Mouse (Mus musculus) brain, embryonic 18.5 days (tissue): ENCODE results near the gene Sac3d1.
A peak's percentile ranks its signal among the peaks of the same experiment; 100 is the strongest.

Source experiments
- DNase-seq: peaks from one replicate; pipeline ENCODE4 v3.0.0-alpha.2; 2012; ENCODE audit warnings: low read depth, low spot score

Sac3d1 gene

DNA sequence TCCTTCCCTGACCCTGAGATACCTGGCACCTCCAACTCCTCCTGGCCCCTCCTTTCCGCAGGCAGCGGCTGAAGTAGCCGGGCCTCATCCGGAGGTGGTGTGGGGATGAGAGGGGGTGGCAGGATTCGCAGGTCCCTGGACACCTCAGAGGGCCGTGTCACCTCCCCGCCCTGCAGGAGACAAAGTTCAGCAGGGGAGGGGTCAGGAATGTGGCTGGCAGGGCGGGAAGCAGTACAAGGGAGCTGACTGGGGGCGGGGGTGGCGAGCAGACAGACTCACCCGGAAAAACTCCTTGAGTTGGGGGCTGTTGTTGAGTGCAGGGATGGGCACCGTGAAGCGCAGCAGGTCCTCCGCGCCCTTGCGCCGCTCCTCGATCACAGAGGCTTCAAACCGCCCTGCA is 3.3 kb upstream of the Sac3d1 start:
- no peak for DNase-seq

DNA sequence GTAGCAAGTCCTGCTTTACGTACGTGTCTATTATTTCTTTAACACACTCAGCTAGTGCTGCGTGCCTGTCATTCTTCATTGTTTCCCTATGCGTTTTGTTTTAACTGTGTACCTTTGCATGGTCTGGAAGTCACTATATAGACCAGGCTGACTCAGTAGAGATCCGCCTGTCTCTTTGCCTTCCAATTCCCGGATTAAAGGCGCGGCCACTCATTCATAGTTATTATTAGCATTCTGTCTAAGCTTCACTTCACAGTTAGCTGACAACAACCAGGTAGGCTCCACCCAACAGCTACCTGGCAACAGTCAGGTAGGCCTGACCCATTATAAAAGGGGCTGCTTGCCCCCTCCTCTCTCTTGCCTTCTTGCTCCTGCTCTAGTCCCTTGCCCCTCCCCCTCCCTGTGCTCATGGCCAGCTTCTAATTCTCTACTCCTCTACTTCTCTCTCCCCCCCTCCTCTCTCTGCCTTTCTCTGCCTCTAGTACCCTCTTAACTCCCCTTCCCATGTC is 281 bp upstream of the Sac3d1 start:
- DNase-seq: no peak

- DNase-seq: no peak
These were observed 984 bp downstream of the Sac3d1 start for GRCm38 (mm10) chr19:6117346-6117985.

DNA sequence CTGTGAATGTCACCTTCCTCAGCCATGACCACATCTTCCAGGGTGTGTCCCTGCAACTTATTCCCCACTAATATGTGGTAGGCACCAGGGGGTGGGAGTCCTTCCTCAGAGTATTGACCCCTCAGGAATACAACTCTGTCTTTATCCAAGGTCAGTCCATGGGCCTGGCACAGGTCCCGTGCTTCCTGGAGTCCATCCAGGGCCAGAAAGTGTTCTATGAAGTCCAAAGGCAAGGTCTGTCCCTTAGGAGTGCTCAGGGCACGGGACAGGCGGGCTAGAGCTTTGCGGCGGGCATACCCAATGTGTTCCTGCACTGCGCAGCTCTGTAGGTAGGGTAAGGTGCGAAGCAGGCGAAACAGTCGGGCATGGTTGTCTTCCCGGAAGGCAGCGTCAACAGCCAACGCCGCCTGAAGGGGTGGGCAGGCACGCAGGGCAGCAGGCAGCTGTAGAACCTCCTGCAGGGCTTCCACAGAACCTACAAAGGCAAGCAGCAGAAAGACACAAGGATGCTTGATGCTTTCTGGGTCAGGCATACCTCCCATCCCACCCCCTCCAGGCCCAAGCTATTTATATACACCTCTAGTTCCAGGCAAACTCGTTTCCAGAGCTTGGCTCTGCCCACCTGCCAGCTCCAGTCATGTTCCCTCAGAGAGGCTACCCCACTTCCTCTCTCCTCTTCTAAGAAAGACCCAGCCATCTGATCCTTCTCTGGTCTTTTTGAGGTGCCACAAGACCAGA is 2.2 kb downstream of the Sac3d1 start:
- DNase-seq: no peak

DNA sequence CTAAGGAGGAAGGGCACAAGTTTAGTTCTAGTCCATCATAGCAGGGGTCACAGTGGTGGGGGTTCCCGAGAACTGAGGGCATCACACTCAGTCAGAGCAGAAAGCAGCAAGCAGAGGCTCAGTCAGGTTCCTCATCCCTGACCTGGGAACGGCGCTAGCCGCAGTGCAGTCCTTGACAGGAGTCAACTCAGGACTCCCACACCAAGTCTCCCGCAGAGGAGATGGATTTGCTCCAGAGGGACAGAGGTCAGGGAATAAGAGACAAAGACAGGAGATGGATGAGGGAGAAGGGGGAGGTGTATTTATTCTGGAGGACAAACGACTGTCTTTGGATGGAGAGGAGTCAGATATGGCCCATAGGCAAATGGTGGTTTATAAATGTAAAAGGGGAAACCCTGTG is 5.3 kb downstream of the Sac3d1 start:
- no peak for DNase-seq

- DNase-seq: no peak
These were observed 12.9 kb downstream of the Sac3d1 start, which contains the start of gene Naaladl1 for GRCm38 (mm10) chr19:6105586-6105985. Gene Naaladl1 (plus strand): TSS chr19:6105782.

GRCm38 (mm10) chr19:6104476-6104875 is 14.0 kb downstream of the Sac3d1 start:
- DNase-seq: no peak

GRCm38 (mm10) chr19:6102169-6102853 is 16.1 kb downstream of the Sac3d1 start:
- DNase-seq: no peak

GRCm38 (mm10) chr19:6101186-6101585 is 17.3 kb downstream of the Sac3d1 start:
- no peak for DNase-seq

- DNase-seq: no peak
These were observed 20.6 kb downstream of the Sac3d1 start for GRCm38 (mm10) chr19:6097847-6098246.

GRCm38 (mm10) chr19:6094119-6094518 is 24.3 kb downstream of the Sac3d1 start, which contains the start of gene AC131692.1:
Gene AC131692.1 (plus strand): TSS chr19:6094419.
- no peak for DNase-seq

DNA sequence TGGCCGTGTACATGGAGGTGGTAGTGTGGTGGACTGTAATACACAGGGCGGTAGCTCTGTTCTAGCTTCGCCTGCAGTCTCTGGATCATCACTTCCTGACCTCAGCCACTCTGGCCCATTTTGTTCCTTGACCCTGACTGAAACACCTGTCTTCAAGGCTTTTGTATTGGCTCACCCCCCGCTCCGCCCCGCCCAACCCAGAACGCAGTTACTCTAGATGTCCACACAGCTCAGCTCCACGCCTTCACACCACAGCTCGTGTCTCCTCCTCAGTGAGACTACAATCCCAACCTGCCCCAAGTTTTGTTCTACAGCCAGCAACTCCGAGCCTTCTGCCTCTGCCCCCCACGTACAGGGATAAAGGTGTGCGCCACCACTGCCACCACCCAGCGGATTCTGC is 29.6 kb downstream of the Sac3d1 start:
- DNase-seq: no peak

DNA sequence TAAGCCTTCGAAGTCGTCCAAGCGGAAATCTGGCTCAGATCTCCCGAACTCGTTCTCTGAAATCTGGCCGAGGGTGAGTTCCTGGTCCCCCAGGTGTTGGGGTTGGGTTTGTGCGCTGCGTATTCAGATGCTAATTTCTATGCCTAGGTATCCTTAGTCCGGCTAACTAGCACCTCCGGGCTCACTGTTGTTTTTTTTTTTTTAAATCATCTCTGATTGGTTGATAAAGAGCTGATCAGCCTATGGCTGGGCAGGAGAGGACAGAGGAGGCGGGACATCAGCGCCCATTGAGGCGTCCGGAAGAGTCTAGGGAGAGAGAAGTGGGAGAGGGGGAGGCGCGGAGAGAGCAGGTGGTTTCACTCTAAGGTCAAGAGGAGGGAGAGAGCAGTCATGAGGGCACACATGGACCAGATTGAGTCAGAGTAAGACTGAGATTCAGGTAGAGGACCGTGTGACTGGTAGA is 33.0 kb downstream of the Sac3d1 start:
- no peak for DNase-seq

GRCm38 (mm10) chr19:6084478-6085248 is 33.8 kb downstream of the Sac3d1 start, which contains the start of the genes Zfpl1 and Cdca5:
Gene Zfpl1 (minus strand): TSS chr19:6084956.
Gene Cdca5 (plus strand): TSS chr19:6084983.
- peak; percentile 97 for DNase-seq

GRCm38 (mm10) chr19:6082156-6082555 is 36.3 kb downstream of the Sac3d1 start, which contains the start of gene Gm28374:
Gene Gm28374 (minus strand): TSS chr19:6082256.
- no peak for DNase-seq

GRCm38 (mm10) chr19:6079983-6080480 is 38.4 kb downstream of the Sac3d1 start, which contains the start of gene Tmem262:
Gene Tmem262 (plus strand): TSS chr19:6080033.
- no peak for DNase-seq

- DNase-seq: peak; percentile 88
These were observed 41.7 kb downstream of the Sac3d1 start, which contains the start of gene Vps51 for GRCm38 (mm10) chr19:6076564-6077393. Gene Vps51 (minus strand): TSS chr19:6077231.

DNA sequence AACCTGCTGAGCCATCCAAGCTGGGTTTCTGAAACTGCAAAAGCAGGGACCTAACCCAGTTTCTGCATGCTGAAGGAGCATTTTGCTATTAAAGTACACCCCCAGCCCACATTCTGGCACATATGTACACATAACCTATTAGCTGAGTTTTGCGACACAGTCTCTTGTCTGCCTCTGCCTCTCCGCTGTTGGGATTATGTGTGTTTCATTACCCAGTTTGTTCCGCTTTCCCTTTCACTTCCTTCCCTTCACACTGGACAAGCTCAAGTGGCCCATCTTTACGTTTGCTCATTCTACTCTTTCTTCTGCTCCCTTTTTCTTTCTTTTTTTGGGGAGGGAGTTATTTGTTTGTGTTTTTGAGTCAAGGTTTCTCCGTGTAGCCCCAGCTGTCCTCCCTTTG is 44.6 kb downstream of the Sac3d1 start:
- no peak for DNase-seq

GRCm38 (mm10) chr19:6071261-6071660 is 47.2 kb downstream of the Sac3d1 start:
- no peak for DNase-seq
